Mouse (Mus musculus): ENCODE data around the gene Sdc1.

DNA sequence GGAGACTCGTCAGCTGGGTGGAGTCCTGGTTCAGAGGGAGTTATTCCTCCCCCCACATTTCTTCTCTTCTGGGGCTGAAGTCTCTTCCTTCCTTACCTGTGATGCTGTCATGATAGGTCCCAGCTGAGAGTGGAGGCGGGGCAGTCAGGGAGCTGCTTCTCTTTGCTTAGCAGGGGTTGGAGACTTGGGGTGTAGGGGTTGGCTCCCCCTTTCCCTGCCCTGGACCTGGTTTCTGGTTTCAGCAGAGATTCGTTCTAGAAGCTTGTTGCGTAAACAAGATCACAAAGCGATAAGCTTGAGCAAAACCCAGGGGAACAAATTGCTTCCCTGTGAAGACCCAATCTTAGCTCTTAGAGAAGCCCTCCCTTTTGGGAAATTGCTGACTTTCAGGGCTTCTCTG is 15.4 kb downstream of the Sdc1 start:
- TF ChIP-seq CTCF (IDR thresholded peaks at IDR 0.05; ENCODE audit: low read depth): no peak
- TF ChIP-seq EP300 (IDR thresholded peaks at IDR 0.05; ENCODE audit: low read depth): no peak
